Mouse (Mus musculus) heart, embryonic 11.5 days (tissue): ENCODE results near the gene Gm4559. TPM values are rescaled to one million over a fixed set of nuclear protein-coding genes. Genes with fewer than 3 reads are reported as not detected.
"Not testable (repeated sequence)": the region's sequence is repeated elsewhere in the genome, so short reads cannot be mapped to it uniquely, and the experiment has no call there.

Experiments used
- ATAC-seq: fragments of 200-750 bp; cut with Nextera tagmentation; replicated peaks from 2 replicates; pipeline ENCODE4 v1.8.0; 2017; ENCODE audit warnings: moderate library complexity; ENCODE audit not compliant: insufficient number of reproducible peaks, low FRiP score, low TSS enrichment
- H3K27ac ChIP-seq: fragments of 300-500 bp; sonication (generic); 2 replicates; pipeline ENCODE4 v1.5.1; 2014; ENCODE audit warnings: mild to moderate bottlenecking, low read depth, low read length
- H3K27me3 ChIP-seq: fragments of 300-500 bp; sonication (generic); 2 replicates; pipeline ENCODE4 v1.6.1; 2014; ENCODE audit warnings: mild to moderate bottlenecking, low read length, mixed read lengths; ENCODE audit not compliant: control insufficient read depth, insufficient read depth
- H3K36me3 ChIP-seq: fragments of 300-500 bp; sonication (generic); 2 replicates; pipeline ENCODE4 v1.6.1; 2014; ENCODE audit warnings: mild to moderate bottlenecking, low read length, moderate library complexity, mixed read lengths; ENCODE audit not compliant: control insufficient read depth, insufficient read depth
- H3K4me1 ChIP-seq: fragments of 300-500 bp; sonication (generic); 2 replicates; pipeline ENCODE4 v1.6.1; 2014; ENCODE audit warnings: low read length; ENCODE audit not compliant: control insufficient read depth, insufficient read depth
- H3K4me2 ChIP-seq: fragments of 300-500 bp; sonication (generic); 2 replicates; pipeline ENCODE4 v1.6.1; 2014; ENCODE audit warnings: mild to moderate bottlenecking, moderate library complexity
- H3K4me3 ChIP-seq: fragments of 300-500 bp; sonication (generic); 2 replicates; pipeline ENCODE4 v1.5.1; 2014; ENCODE audit warnings: low read depth, low read length
- H3K9ac ChIP-seq: fragments of 300-500 bp; sonication (generic); 2 replicates; pipeline ENCODE4 v1.6.1; 2014; ENCODE audit warnings: mild to moderate bottlenecking, low read depth, low read length, moderate library complexity
- H3K9me3 ChIP-seq: fragments of 300-500 bp; sonication (generic); replicated peaks from 2 replicates; pipeline ENCODE4 v1.6.1; 2016; ENCODE audit warnings: low read length; ENCODE audit not compliant: control insufficient read depth
- WGBS: fragments of 180-500 bp; shearing (Covaris S2); extraction: QIAGEN DNeasy Blood & Tissue Kit; methylation state at CpG from one replicate; pipeline ENCODE4 v1.1.7; 2014; ENCODE audit not compliant: insufficient replicate concordance; 5-methylcytosine and 5-hydroxymethylcytosine counted together
- polyA plus RNA-seq: library from polyadenylated mRNA; unstranded; fragments of >200 nt; fragmentation: Nextera tagmentation; extraction: Ambion mirVana; gene quantifications from 2 replicates; pipeline ENCODE4 v1.2.1, GENCODE M21; 2014

Gm4559 gene
- polyA plus RNA-seq = not detected in 2 replicates

GRCm38 (mm10) chr7:142274263-142274662, at the start of gene Gm4559:
TSS of gene Gm4559 (minus strand) at chr7:142274363.
- not testable (repeated sequence) for H3K4me3 ChIP-seq

GRCm38 (mm10) chr7:142323396-142324117, 49.4 kb upstream of the Gm4559 start:
- Histone ChIP-seq H3K9me3 (no peaks in the 10 kb centered on the region), H3K36me3 (no peaks in the 10 kb centered on the region), H3K9ac (no peak overlapping the region), H3K27me3 (no peaks in the 10 kb centered on the region), H3K4me1 (peaks cover 43% of the 10 kb centered on the region), H3K27ac (no peak overlapping the region), H3K4me2 (no peak overlapping the region), H3K4me3 (no peak overlapping the region)
- no peak for ATAC-seq
- 81% methylated on average over 12 of the region's 12 CpGs for WGBS

More at GRCm38 (mm10) chr7:142274263-142274662, at the start of gene Gm4559:
- H3K27me3 ChIP-seq, H3K9ac ChIP-seq, H3K4me2 ChIP-seq, H3K36me3 ChIP-seq, H3K27ac ChIP-seq, ATAC-seq, H3K4me1 ChIP-seq, H3K9me3 ChIP-seq: not testable (repeated sequence)

GRCm38 (mm10) chr7:142322641-142323040, 48.5 kb upstream of the Gm4559 start:
- no peak overlapping the region for H3K4me3 ChIP-seq
- no peak overlapping the region for H3K9ac ChIP-seq
- no peaks in the 10 kb centered on the region for H3K27me3 ChIP-seq
- no peaks in the 10 kb centered on the region for H3K36me3 ChIP-seq
- H3K4me2 ChIP-seq = no peak overlapping the region
- H3K4me1 ChIP-seq = peaks cover 40% of the 10 kb centered on the region
- no peak for ATAC-seq
- H3K9me3 ChIP-seq = no peaks in the 10 kb centered on the region
- no peak overlapping the region for H3K27ac ChIP-seq
- 85% methylated on average over 6 of the region's 6 CpGs for WGBS

- H3K36me3 ChIP-seq, H3K9me3 ChIP-seq, H3K9ac ChIP-seq, H3K4me2 ChIP-seq, H3K4me3 ChIP-seq, H3K27me3 ChIP-seq, ATAC-seq: not testable (repeated sequence)
- peak overlapping the region; percentile 41; the same call in 1 of the 2 replicates for H3K27ac ChIP-seq
- H3K4me1 ChIP-seq = peaks cover 40% of the 10 kb centered on the region
- WGBS = 48% methylated on average over 4 of the region's 10 CpGs
Observed at GRCm38 (mm10) chr7:142321637-142322306, 47.6 kb upstream of the Gm4559 start.

GRCm38 (mm10) chr7:142320906-142321305, 46.7 kb upstream of the Gm4559 start:
- 12% methylated on average over 2 of the region's 2 CpGs for WGBS
- no peak for ATAC-seq
- H3K9me3 ChIP-seq = no peaks in the 10 kb centered on the region
- 0 out of 2 replicates have a peak overlapping the region, but pooled peaks have one; percentile 49 for H3K9ac ChIP-seq
- no peak overlapping the region for H3K4me2 ChIP-seq
- H3K27me3 ChIP-seq = no peaks in the 10 kb centered on the region
- no peaks in the 10 kb centered on the region for H3K36me3 ChIP-seq
- H3K27ac ChIP-seq = peak overlapping the region; percentile 66
- H3K4me3 ChIP-seq = no peak overlapping the region
- H3K4me1 ChIP-seq = peaks cover 35% of the 10 kb centered on the region

- Histone ChIP-seq H3K36me3 (no peaks in the 10 kb centered on the region), H3K27ac (no peak overlapping the region), H3K4me2 (no peak overlapping the region), H3K4me3 (no peak overlapping the region), H3K9ac (no peak overlapping the region), H3K4me1 (peaks cover 30% of the 10 kb centered on the region), H3K9me3 (no peaks in the 10 kb centered on the region), H3K27me3 (no peaks in the 10 kb centered on the region)
- ATAC-seq = no peak
- WGBS = 84% methylated on average over 11 of the region's 11 CpGs
Observed at GRCm38 (mm10) chr7:142319124-142319523, 45.0 kb upstream of the Gm4559 start.

- Histone ChIP-seq H3K9me3 (no peaks in the 10 kb centered on the region), H3K4me1 (peaks cover 30% of the 10 kb centered on the region), H3K27ac (peak overlapping the region; percentile 59; the same call in 1 of the 2 replicates), H3K27me3 (no peaks in the 10 kb centered on the region), H3K9ac (no peak overlapping the region), H3K4me3 (no peak overlapping the region), H3K36me3 (no peaks in the 10 kb centered on the region), H3K4me2 (no peak overlapping the region)
- no peak for ATAC-seq
- WGBS = 53% methylated on average over 5 of the region's 5 CpGs
Observed at GRCm38 (mm10) chr7:142317216-142317615, 43.1 kb upstream of the Gm4559 start.

GRCm38 (mm10) chr7:142316558-142316957, 42.4 kb upstream of the Gm4559 start:
- H3K27me3 ChIP-seq = no peaks in the 10 kb centered on the region
- ATAC-seq = peak; percentile 69
- H3K9ac ChIP-seq = no peak overlapping the region
- H3K4me1 ChIP-seq = peaks cover 30% of the 10 kb centered on the region
- H3K4me2 ChIP-seq = no peak overlapping the region
- H3K9me3 ChIP-seq = no peaks in the 10 kb centered on the region
- H3K36me3 ChIP-seq = no peaks in the 10 kb centered on the region
- 24% methylated on average over 6 of the region's 6 CpGs for WGBS
- no peak overlapping the region for H3K4me3 ChIP-seq
- peak overlapping the region; percentile 59 for H3K27ac ChIP-seq
